In the genomic region with DNA sequence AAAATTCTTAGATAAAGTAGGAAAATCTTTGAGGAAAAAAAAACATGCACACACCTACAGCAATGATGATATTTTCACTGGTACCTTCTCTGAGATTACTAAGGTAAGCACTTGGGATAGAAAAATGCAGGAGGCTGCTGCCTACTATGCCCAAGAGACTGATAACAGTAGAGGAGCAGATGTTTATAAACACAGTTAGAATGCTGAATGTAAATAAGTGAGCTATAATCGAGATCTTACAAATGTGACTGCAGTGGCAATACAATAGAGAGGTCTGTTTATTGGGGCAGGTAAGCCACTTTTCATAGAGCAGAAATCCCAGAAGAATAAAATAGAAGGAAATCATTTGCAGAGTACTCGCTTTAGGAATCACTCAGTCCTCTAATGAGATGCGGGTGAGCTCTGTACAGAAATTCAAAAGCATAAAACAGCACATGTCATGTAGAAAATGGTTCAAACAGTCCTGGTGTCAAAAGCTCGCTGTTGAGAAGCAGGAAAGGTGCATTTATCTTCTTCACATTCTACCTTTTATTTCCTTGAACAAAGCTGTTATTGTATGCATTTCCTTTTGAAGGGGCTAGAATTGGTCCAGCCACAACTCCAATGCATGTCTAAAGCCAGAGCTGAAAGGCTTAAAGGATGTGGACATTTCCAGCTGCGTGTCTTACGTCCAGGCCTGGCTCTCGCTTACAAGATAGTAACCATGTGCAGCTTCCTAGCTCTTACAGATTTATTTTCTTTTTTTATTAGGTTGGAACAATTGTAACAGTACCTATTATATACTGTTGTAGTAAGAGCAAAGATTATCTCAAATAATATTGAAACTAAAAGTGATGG, we compare ENCODE assay signal across 12 mouse cellular contexts.
"Had no signal": no experiment of that assay in that cellular context is flagged by ENCODE, and none has a peak within 500 bp of the region (broad histone marks: within the 10 kb centered on the region; RNA-seq: fewer than 3 reads in every experiment).

No protein-coding gene starts in this region.

- H3K9ac ChIP-seq: intestine, embryonic 15.5 days; kidney, embryonic 15.5 days; limb, embryonic 12.5 days; limb, embryonic 15.5 days; liver, embryonic 14.5 days; liver, postnatal 0 days; lung, embryonic 14.5 days; midbrain, embryonic 12.5 days had no signal

- ATAC-seq: intestine, embryonic 15.5 days; liver, postnatal 0 days had no signal

- DNase-seq: kidney, adult 11 months; liver, postnatal 0 days had no signal

- H3K36me3 ChIP-seq: intestine, embryonic 15.5 days; kidney, embryonic 15.5 days; limb, embryonic 12.5 days; limb, embryonic 15.5 days; midbrain, embryonic 12.5 days had no signal

- H3K27ac ChIP-seq: intestine, embryonic 15.5 days; kidney, embryonic 15.5 days; limb, embryonic 12.5 days; limb, embryonic 15.5 days; liver, embryonic 14.5 days; midbrain, embryonic 12.5 days; stomach, postnatal 0 days had no signal

- H3K9me3 ChIP-seq: intestine, embryonic 15.5 days; kidney, embryonic 15.5 days; limb, embryonic 12.5 days; limb, embryonic 15.5 days; megakaryocyte, embryonic 14.5 days; midbrain, embryonic 12.5 days had no signal

- H3K4me2 ChIP-seq: intestine, embryonic 15.5 days; kidney, embryonic 15.5 days; limb, embryonic 12.5 days; limb, embryonic 15.5 days; liver, embryonic 11.5 days; lung, embryonic 14.5 days; midbrain, embryonic 12.5 days had no signal

- H3K27me3 ChIP-seq: intestine, embryonic 15.5 days; kidney, embryonic 15.5 days; limb, embryonic 12.5 days; limb, embryonic 15.5 days; megakaryocyte, embryonic 14.5 days; midbrain, embryonic 12.5 days had no signal

- H3K4me3 ChIP-seq: intestine, embryonic 15.5 days; kidney, embryonic 15.5 days; limb, embryonic 12.5 days; limb, embryonic 15.5 days; midbrain, embryonic 12.5 days had no signal

- H3K4me1 ChIP-seq: intestine, embryonic 15.5 days; kidney, embryonic 15.5 days; limb, embryonic 12.5 days; limb, embryonic 15.5 days; midbrain, embryonic 12.5 days had no signal
